Mouse (Mus musculus) megakaryocyte-erythroid progenitor cell, adult 5-6 weeks (primary cell): ENCODE data around the gene Tekt2. TPM values are rescaled to one million over a fixed set of nuclear protein-coding genes. Genes with fewer than 3 reads are reported as not detected.

Source experiments
- ATAC-seq: replicated peaks from 2 replicates; pipeline ENCODE4 v1.8.0; 2016; ENCODE audit warnings: mild to moderate bottlenecking, inconsistent platforms; ENCODE audit not compliant: severe bottlenecking, poor library complexity, low FRiP score, low TSS enrichment
- total RNA-seq, 2 experiments: library from RNA; stranded (forward) in 1 of 2; stranded (reverse) in 1 of 2; fragments of 200-1000, 215-1000 nt in 1 of 2; fragments of >200 nt in 1 of 2; fragmentation: Nextera tagmentation in 1 of 2; gene quantifications; 2 replicates each; pipeline ENCODE4 v1.2.3; 2014 to 2017

Tekt2 gene
- total RNA-seq, 2 experiments from 2014 or later: not detected

DNA sequence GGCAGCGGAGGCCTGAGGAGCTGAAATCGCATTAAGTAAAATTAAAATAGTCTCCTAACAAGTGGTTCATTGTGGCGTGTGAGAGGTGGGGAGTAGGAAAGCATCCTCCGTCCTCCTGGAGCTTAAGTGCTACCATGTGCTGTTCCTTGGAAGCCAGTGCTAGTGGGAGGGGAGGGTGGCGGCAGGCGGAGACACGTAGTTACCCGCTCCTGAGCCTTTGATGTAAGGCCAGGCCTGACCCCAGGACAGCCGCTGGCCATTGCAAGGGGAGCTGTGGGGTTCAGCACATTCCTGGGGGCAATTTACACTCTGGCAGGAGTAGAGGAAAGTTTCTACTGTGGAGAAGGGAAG, 46.9 kb downstream of the Tekt2 start:
- ATAC-seq: no peak

DNA sequence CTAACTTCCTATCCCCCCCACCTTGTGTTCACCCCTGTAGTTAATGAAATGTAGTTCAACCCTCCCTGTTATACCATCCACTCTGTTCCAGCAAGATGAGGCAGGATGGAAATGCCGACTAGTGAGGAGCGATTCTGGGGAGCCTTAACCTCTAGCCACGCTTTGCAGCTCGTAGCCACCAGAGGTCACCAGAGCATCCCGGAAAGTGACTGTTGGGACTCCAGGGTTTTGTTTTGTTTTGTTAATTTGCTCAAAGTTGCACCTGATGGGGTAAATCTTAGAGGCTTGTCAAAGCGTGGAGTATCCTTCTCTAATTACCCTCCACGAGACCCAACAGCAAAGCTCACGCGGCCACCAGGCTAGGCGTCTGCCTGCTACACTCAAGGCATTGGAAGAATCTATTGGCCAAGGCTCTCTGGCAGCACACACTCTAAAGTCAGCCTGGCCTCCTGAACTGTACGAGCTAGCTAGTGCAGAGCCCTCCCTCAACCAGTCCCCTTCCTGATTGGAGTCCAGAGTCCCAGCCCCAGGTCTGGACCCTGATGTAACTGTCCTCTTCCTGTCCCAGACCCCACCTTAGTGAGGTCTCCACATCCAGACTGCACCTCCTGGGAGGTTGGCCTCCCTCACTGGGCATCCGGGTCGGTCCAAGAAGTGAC, 47.5 kb downstream of the Tekt2 start:
- ATAC-seq: peak; percentile 91

DNA sequence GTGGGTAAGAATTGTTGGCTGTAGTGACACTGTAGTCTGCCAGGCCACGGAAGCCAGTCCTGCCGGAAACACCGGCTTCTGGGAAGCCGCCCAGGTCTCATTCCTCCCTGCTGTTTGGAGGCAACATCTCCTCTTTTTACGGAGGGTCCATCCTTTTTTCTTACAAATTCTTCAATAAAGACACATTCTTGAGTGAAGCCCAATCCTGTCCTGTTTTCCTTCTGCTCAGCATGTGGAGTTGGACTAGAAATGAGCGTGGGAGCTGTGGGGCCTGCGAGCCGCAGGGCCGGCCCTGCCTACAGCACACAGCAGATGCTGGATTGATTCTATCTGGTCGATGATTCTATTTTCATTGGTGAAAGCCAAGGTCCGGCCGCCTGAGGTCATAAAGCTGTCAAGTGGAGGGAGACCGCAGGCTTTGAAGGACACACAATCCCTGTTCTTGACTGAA, 49.8 kb downstream of the Tekt2 start:
- ATAC-seq: no peak

DNA sequence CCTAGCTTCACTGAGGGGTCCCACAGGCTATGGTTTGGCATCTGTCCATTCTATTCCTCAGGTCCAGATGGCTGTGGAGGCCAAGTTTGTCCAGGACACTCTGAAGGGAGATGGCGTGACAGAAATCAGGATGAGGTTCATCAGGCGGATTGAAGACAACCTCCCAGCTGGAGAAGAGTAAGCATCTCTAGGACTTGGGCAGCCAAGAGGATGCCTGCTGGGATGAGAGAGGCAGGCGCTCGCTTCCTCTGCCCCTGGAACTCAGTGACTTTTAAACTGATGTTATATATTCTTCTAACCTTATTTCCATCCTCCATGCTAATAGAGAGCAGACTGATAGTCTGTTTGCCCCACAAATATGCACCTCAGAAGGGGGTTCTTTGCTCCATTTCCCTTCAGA, 50.4 kb downstream of the Tekt2 start:
- ATAC-seq: no peak

DNA sequence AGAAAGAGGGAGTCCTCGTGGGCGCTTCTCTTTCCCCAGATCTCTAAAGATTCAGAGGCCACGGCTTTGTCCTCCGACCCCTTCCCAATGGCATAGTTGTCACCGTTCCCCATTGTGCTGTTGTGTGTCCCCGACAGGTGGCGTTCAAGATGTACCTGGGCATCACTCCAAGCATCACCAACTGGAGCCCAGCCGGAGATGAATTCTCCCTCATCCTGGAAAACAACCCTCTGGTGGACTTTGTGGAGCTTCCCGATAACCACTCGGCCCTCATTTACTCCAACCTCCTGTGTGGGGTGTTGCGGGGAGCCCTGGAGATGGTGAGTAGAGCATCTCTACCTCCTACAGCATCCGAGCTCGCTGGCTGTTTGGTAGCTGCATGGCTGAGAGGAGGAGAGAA, 51.7 kb downstream of the Tekt2 start:
- no peak for ATAC-seq

Other genes with a start within 250 kb of the Tekt2 start
- 30.8 and 32.0 TPM in 2 replicates for gene Lsm10, start 229.1 kb downstream of the Tekt2 start, total RNA-seq (2014; fragmentation: Nextera tagmentation)
- 10.5 and 16.7 TPM in 2 replicates for gene Lsm10, start 229.1 kb downstream of the Tekt2 start, total RNA-seq (2017)
- gene Stk40, start 221.7 kb downstream of the Tekt2 start, total RNA-seq (2014; fragmentation: Nextera tagmentation): 12.2 and 14.6 TPM in 2 replicates
- 10.0 and 11.7 TPM in 2 replicates for gene Stk40, start 221.7 kb downstream of the Tekt2 start, total RNA-seq (2017)
- not detected in 2 replicates for gene Eva1b, start 177.9 kb downstream of the Tekt2 start, total RNA-seq (2014; fragmentation: Nextera tagmentation)
- gene Eva1b, start 177.9 kb downstream of the Tekt2 start, total RNA-seq (2017): 0.91 TPM in 1 of 2 replicates, not detected in the other
- 0.72 TPM in 1 of 2 replicates, not detected in the other for gene Sh3d21, start 162.2 kb downstream of the Tekt2 start, total RNA-seq (2014; fragmentation: Nextera tagmentation)
- 1.1 TPM in 1 of 2 replicates, not detected in the other for gene Sh3d21, start 162.2 kb downstream of the Tekt2 start, total RNA-seq (2017)
- gene Thrap3, start 122.9 kb downstream of the Tekt2 start, total RNA-seq (2014; fragmentation: Nextera tagmentation): 266 and 395 TPM in 2 replicates
- 471 and 531 TPM in 2 replicates for gene Thrap3, start 122.9 kb downstream of the Tekt2 start, total RNA-seq (2017)
- gene Map7d1, start 69.3 kb downstream of the Tekt2 start, total RNA-seq (2014; fragmentation: Nextera tagmentation): 6.4 and 8.0 TPM in 2 replicates
- 13.2 and 14.5 TPM in 2 replicates for gene Map7d1, start 69.3 kb downstream of the Tekt2 start, total RNA-seq (2017)
- gene Trappc3, start 63.4 kb downstream of the Tekt2 start, total RNA-seq (2014; fragmentation: Nextera tagmentation): 40.1 and 43.2 TPM in 2 replicates
- gene Trappc3, start 63.4 kb downstream of the Tekt2 start, total RNA-seq (2017): 55.9 and 81.1 TPM in 2 replicates
- gene Col8a2, start 38.9 kb downstream of the Tekt2 start, total RNA-seq (2014; fragmentation: Nextera tagmentation): not detected in 2 replicates
- gene Col8a2, start 38.9 kb downstream of the Tekt2 start, total RNA-seq (2017): not detected in 2 replicates
- gene Adprhl2, start 4.0 kb downstream of the Tekt2 start, total RNA-seq (2014; fragmentation: Nextera tagmentation): 30.8 and 33.7 TPM in 2 replicates
- 22.9 and 28.5 TPM in 2 replicates for gene Adprhl2, start 4.0 kb downstream of the Tekt2 start, total RNA-seq (2017)
- gene Ago3, start 103.9 kb upstream of the Tekt2 start, total RNA-seq (2014; fragmentation: Nextera tagmentation): 18.0 and 31.5 TPM in 2 replicates
- 3.0 and 20.2 TPM in 2 replicates for gene Ago3, start 103.9 kb upstream of the Tekt2 start, total RNA-seq (2017)
- 35.3 and 42.6 TPM in 2 replicates for gene Ago1, start 142.9 kb upstream of the Tekt2 start, total RNA-seq (2014; fragmentation: Nextera tagmentation)
- 23.3 and 32.2 TPM in 2 replicates for gene Ago1, start 142.9 kb upstream of the Tekt2 start, total RNA-seq (2017)
- 0.90 and 1.0 TPM in 2 replicates for gene Ago4, start 207.8 kb upstream of the Tekt2 start, total RNA-seq (2014; fragmentation: Nextera tagmentation)
- 2.0 and 3.5 TPM in 2 replicates for gene Ago4, start 207.8 kb upstream of the Tekt2 start, total RNA-seq (2017)
- 48.9 and 73.1 TPM in 2 replicates for gene Clspn, start 231.2 kb upstream of the Tekt2 start, total RNA-seq (2014; fragmentation: Nextera tagmentation)
- 92.8 and 119 TPM in 2 replicates for gene Clspn, start 231.2 kb upstream of the Tekt2 start, total RNA-seq (2017)